Mouse (Mus musculus) retina, postnatal 7 days (tissue): ENCODE results near the gene Themis.
A peak's percentile ranks its signal among the peaks of the same experiment; 100 is the strongest.

Source experiments
- DNase-seq: peaks from one replicate; pipeline ENCODE4 v3.0.0-alpha.2; 2012; ENCODE audit warnings: low read depth, low spot score

Gene Themis

DNA sequence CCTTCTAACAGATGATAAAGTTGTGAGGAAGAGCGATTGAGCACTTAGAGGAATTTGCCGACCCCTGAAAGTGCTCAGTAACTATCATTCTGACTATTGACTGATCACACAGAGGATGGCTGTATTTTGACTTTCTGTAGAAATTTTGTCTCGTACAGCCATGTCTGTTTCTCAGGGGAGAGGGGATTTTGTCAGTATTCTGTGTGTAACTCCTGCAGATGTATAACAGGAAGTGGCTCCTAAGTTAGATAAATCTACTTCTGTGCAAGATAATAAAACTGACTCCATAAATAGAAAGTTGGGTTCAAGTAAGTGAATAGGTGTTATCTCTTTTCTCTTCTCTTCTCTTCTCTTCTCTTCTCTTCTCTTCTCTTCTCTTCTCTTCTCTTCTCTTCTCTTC, 137.0 kb downstream of the Themis start:
- DNase-seq = no peak

DNA sequence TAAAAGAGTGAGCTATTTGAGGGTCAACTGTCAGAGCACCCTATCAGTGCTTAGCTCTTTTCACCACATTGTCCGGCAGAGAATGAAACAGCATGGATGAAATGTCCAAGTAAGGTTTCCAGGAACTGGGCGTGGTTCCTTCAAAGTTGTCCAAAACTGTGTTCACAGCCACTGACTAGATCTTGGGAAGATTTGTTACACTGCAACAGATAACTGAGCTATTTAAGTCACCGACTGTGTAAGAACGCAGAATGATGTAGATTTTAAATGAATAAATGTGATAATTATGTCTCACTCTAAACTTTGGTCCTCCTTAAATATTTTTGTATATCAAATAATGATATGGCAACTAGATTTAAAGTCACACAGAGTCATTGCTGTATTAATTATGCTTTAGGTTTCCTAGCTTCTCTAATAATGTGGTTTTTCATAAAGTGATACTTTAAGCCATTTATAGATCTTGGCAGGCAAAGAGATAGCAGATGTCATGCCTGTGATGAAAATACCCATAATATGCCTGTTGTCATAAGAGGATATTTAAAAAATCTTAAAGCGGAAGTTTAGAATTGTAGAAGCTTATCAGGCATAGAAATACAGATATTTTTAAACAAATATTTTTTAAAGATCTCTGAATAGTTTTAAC, 143.9 kb downstream of the Themis start:
- no peak for DNase-seq

DNA sequence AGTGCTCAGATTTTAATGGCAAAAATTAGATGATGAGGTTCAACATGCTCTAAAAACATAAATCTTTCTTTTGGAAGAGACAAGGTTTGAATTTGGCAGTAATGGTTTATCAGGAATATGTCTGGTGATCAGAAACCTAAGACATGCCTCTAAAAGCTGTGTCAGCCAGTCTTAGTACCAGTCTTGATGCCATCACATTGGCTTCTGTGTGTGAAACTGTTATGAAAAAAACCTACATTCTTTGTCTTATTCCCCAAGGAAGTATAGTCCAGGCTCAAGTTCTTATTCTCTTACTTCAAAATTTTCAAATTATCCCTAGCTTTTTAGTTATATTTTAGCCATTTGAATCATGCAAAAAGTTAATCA, 144.4 kb downstream of the Themis start:
- no peak for DNase-seq

DNA sequence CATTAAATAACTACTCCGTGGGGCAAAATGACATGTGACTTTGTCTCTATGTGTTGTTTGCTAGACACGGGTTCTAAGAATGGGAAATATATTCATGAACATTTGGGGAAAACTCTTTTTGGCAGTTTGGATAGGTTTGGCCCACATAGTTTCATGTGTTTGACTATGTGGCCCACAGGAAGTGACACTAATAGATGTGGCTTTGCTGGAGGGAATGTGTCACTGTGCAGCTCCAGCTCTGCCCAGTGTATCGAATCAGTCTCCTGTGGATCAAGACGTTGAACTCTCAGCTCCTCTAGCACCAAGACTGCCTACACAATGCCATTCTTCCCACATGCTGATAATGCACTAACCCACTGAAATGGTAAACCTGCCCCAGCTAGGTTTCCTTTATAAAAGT, 148.0 kb downstream of the Themis start:
- no peak for DNase-seq

DNA sequence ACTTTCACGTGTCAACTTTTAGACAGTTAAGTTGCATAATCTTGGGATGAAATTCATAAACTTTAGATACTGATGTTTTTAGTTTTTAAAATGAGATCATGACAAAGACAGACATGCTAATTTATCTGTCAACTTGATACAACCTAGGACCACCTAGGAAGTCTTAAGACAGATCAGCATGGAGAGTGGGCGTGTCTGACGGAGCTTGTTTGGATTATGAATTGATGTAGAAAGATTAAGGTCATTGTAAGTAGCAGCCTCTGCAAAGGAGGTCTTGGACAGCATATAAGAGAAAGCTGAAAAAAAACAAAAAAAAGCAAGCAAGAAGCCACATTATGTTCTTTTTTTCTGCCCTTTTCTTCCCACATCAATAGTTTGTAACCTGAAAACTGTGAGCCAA, 154.2 kb downstream of the Themis start:
- DNase-seq = no peak

DNA sequence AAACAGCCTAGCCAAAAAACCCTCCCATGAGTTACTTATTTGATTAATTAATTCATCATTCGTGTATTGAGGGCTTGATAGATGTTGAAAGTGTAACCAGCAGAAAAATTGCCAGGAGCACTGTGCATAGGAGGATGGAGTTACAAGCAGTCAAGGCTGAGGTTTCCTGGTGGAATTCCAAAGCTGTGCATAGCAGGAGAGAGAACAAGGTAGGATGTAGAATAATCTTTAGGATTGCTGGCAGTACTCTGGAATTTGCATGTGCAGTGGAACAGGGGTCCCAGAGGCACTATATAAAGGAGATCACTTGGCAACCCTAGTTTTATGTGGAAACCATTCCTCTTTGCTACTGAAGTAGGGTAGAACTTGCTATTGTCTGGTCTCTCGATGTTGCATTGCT, 174.4 kb downstream of the Themis start:
- no peak for DNase-seq

DNA sequence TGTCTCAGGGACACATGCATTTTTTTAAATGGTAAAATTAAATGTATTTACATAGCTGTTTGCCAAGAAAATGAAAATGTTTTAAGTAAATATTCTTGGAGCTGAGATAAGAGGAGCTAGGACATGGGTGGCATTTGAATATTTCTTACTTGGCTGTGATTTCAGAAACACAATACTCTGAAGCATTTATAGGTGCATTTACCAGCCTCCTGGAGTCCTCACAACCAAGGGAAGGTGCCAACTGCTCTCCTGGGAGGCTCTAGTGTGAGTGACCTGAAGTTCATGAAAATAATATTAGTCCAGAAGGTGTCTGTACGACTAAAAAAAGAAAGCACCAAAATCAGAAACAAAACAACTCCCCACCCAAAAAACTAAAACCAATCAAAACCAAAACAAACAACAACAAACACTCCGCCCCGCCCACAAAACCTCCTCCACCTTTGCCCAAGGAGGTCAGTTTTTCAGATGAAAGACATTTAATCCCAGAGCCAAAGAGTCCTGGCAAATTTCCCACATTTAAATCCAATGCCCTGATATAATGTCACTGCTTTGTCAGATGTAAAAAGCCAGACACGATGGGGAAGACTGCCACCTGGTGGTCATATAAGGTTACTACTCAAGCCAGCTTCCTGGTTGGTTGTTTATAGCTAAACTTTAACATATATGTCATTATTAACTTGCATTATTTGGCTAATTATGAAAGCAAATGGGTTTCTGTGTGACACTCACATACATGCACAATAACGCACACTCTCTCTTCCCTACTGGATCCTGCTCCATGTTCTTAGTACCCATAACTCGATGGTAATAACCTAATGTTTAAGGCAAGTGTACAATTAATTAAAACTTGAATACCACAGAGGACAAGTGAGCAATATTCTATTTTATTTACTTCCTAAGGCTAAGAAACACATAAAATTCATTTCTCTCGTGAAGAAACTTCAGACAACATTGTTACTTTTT, 175.9 kb downstream of the Themis start:
- DNase-seq = peak; percentile 53

DNA sequence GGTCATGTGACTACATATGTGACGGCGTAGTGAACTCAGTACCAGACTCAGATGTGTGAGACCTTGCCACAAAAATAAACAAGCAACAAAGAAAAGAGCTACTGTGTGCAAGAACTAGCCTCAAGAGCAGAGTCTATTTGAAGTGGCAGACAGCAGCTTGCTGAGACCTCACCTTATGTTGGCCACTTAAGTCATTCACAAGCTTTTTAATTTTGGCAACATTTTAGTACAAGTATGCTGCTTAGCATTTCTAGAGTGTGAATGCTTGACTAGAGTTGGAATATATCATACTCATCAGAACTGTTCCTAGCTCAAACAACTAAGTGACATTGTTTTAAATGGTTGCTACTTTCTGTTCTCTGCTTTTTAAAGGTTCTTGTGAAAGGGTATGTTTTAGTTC, 188.0 kb downstream of the Themis start:
- no peak for DNase-seq

DNA sequence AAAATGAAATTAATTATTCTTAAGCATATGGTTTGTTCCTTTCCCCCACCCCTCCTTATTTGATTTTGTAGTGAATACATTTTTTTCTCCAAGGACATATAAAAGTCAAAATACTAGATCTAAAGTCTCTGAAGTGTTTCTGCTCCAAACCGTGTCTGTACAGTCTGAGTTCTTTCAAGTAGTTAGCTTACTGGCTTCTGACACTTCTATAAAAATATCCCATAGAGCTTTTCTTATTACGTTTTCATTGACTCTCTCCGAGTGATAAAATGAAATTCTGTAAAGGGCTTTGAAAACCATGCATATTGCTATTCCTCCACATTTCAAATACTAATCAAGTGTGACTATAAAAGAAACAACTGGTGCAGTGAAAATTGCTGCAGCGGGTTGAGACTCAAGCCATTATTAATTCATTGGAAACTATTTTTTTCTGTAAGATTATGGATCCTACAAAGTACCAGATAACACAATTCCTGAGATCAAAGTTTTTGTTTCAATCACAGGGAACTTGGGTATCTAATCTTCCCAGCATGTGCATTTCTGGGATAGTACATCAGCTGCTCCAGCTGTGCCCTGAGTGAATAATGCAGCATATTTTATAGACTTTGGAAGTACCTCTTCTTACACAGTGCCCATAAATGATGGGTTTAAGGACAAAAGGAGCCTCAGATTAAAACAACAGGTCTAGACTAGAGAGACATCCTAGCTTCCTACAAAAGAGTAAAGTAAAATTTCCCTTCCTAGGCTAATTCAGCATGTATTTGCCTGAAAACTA, 202.6 kb downstream of the Themis start:
- DNase-seq = no peak

DNA sequence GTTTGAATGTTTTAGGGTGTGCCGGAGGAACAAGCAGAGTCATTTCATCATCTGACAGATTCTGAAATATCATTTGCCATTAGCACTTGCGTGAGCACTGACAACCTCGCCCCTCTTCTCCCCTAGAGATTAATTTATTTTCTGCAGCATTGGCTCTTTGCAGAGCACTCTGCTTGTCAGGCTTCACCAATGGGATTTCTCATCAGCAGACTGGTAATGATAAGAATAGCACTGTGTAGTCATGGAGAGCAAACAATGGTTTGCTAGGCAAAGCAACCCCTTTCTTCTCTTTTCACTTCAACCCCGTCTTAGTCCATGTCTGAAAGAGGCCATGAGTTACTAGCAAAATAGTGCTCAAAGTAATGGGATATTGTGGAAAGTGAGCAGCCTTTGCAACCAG, 206.4 kb downstream of the Themis start:
- no peak for DNase-seq

DNA sequence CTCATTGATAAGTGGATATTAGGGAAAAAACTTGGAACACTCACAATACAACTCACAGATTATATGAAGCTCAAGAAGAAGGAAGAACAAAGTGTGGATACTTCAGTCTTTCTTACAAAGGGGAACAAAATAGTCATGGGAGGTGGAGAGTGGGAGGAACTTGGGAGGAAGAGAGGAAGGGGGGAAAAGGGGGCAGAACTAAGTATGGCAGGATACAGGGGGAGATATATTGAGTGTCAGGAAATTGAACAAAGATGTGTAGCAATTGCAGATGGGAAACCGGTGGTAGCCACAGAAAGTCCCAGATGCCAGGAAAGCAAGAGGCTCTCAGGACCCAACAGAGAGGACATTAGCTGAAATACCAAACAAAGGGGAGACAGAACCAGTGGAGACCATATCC, 219.5 kb downstream of the Themis start:
- no peak for DNase-seq

DNA sequence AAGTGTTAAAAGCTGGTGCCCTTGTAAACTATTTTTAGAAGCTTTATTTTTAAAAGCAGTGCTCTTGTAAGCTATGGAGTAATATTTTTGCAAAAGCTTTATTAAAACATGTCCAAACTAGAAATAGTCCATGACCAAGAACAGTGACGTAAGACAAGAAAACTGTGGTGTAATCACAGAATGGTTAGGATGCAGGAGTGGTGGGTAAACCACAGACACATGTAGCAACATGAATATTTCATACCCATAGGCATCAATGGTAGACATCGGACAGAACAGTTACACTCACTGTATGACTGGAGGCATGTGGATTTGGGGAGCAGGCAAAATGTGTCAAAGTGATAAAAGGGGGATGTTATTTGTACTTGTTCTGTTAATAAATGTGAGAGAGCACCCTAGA, 222.7 kb downstream of the Themis start:
- DNase-seq = no peak

DNA sequence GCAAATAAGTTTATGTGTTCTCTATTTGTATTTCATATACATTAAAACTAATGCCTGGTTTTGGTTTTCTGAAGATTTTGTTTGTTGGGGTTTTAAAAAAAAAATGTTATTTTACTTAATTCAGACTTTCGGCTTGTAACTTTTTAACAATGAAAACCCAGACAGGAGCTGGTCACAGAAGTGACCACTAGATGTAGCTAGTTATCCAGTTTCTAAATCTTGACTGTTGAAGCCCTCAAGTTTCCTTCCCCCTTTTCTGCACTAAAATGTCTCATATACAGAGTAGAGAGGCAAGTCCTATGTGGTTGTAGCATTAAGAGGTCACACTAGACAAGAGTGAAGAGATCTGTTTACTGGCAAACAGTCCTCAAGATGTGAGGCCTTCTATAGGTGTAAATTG, 230.2 kb downstream of the Themis start:
- DNase-seq = no peak
